Comparison of ENCODE assay signal across 9 mouse cellular contexts in the genomic region with DNA sequence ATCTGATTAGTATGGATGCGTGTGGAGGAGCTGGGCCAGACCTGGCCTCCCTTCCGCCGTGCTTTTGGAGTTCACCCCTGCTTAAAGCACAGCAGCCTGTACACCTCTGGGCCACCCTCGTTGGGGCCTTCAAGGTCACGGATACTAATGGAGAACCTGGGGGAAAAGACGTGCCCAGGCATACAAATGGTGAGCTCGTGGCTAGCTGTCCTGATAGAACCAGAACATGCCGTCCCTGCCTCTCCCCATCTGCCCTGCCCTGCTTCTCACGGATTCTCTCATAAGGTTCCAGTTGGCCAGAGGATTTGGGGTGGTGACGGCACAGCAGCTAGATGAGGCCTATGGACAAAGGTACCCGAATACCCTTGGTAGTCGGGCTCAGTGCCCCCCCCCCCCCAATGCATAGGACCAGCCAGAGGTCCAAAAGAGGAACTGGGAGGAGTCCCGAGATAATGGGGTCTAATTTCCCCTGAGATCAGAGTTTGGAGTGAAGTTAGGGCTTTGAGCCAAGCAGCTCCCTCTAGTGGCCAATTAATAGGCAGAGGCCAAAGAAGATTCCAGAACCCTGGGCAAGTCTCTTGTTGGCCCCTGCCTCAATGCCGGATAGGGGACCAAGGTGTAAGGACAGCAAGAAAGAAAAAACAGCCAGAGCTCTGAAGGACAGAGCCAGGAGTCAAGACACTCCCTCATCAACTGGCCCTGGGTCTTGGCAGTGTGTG. TPM values are rescaled to one million over a fixed set of nuclear protein-coding genes. Genes with fewer than 3 reads are reported as not detected.
DNase-seq lines count a peak whose midpoint lies in the region; ATAC-seq and TF ChIP-seq lines count a peak whose summit lies in the region.
"Had no signal": no experiment of that assay in that cellular context is flagged by ENCODE, and none has a peak within 500 bp of the region (broad histone marks: within the 10 kb centered on the region; RNA-seq: fewer than 3 reads in every experiment).

No protein-coding gene starts in this region.

- WGBS in hindbrain, postnatal 0 days, result 68% methylated on average over 14 of the region's 14 CpGs
- WGBS in small intestine, adult 2 months, result 52% methylated on average over 14 of the region's 14 CpGs

- no peaks in the 10 kb centered on the region for H3K9me3 ChIP-seq in hindbrain, postnatal 0 days (ENCODE audit: low read length)

- no peak overlapping the region for H3K4me3 ChIP-seq in left cerebral cortex, adult 2 months
- no peak overlapping the region for H3K4me3 ChIP-seq in hindbrain, postnatal 0 days (ENCODE audit: low read length)
- no peak overlapping the region for H3K4me3 ChIP-seq in small intestine, adult 2 months (ENCODE audit: low read depth, low read length)

- ATAC-seq in hindbrain, postnatal 0 days, result no peak

- no peak overlapping the region for H3K9ac ChIP-seq in hindbrain, postnatal 0 days (replicated peaks; ENCODE audit: low read length)

- 0 out of 2 replicates have a peak, but pooled peaks cover 9% of the 10 kb centered on the region for H3K4me1 ChIP-seq in hindbrain, postnatal 0 days (ENCODE audit: insufficient read depth, low read length)
- peaks cover 11% of the 10 kb centered on the region for H3K4me1 ChIP-seq in small intestine, adult 2 months (ENCODE audit: control insufficient read depth, insufficient read depth, insufficient read length, low read length)

- no peak overlapping the region for H3K27ac ChIP-seq in left cerebral cortex, adult 2 months
- peak overlapping the region; percentile 8; the same call in 1 of the 2 replicates for H3K27ac ChIP-seq in hindbrain, postnatal 0 days
- no peak overlapping the region for H3K27ac ChIP-seq in small intestine, adult 2 months (ENCODE audit: insufficient read depth, low read depth, low read length)

- H3K36me3 ChIP-seq in hindbrain, postnatal 0 days (ENCODE audit: insufficient read depth, low read length), result no peaks in the 10 kb centered on the region
- peaks cover 19% of the 10 kb centered on the region for H3K36me3 ChIP-seq in small intestine, adult 2 months (ENCODE audit: control insufficient read depth, insufficient read depth, low read length)

- TF ChIP-seq CTCF in left cerebral cortex, adult 2 months (IDR thresholded peaks at IDR 0.05), result peak; percentile 73
- peak; percentile 79 for TF ChIP-seq CTCF in hindbrain, postnatal 0 days (IDR thresholded peaks at IDR 0.05; ENCODE audit: low read depth)
- peak; percentile 80; the same call in 1 of the 2 replicates for TF ChIP-seq CTCF in small intestine, adult 2 months (IDR thresholded peaks at IDR 0.05; ENCODE audit: extremely low read depth, insufficient read length, insufficient replicate concordance, low read depth, low read length)

- DNase-seq in adrenal gland, postnatal 10 days, result peak; percentile 55
- DNase-seq in adrenal gland, postnatal 4 days (ENCODE audit: low spot score in 2 of 2), result no peak
- no peak for DNase-seq in left cerebral cortex, adult 2 months (ENCODE audit: extremely low spot score in 1 of 2, low spot score in 2 of 2)
- no peak for DNase-seq in left cerebral cortex, adult 11 months (ENCODE audit: low spot score)
- peak; percentile 79 for DNase-seq in R1 (ENCODE audit: low read depth, low spot score)
- DNase-seq in hindbrain, postnatal 0 days (ENCODE audit: low spot score), result peak; percentile 81
- no peak for DNase-seq in ovary, postnatal 10 days (ENCODE audit: low spot score)

- intact Hi-C loops in left cerebral cortex, adult 2 months (cut with DNase I), result loop anchor here (5.0 kb wide), 1 partner anchor 112 kb away; no protein-coding TSS in a partner anchor

- no peak overlapping the region for H3K4me2 ChIP-seq in hindbrain, postnatal 0 days (ENCODE audit: low read depth, low read length)

- TF ChIP-seq POLR2A in small intestine, adult 2 months (IDR thresholded peaks at IDR 0.05; ENCODE audit: low read depth, low read length), result no peak

- no peaks in the 10 kb centered on the region for H3K27me3 ChIP-seq in hindbrain, postnatal 0 days (ENCODE audit: insufficient read depth, low read length)
- no peaks in the 10 kb centered on the region for H3K27me3 ChIP-seq in small intestine, adult 2 months (ENCODE audit: control insufficient read depth, insufficient read depth, low read length)

RNA-seq across cellular contexts. Expression of a gene that starts 17.1 kb away (rescaled TPM):
- 10 to 100 TPM; 10.2 to 24.1 TPM for total RNA-seq in adrenal gland, postnatal 10 days (2021)
- 10 to 100 TPM in 1 of 2 experiments, 1 to 10 TPM in 1; 8.1 to 12.1 TPM for total RNA-seq in adrenal gland, postnatal 4 days (2021)
- 10 to 100 TPM; 12.4 to 14.6 TPM for total RNA-seq in left cerebral cortex, adult 2 months (2021)
- 36.7 and 49.7 TPM in 2 replicates for total RNA-seq in hindbrain, postnatal 0 days (2014; rRNA removed)
- 27.4 and 29.6 TPM in 2 replicates for polyA plus RNA-seq in hindbrain, postnatal 0 days (2015; fragmentation: Nextera tagmentation; extraction: Ambion mirVana)
- polyA plus RNA-seq in small intestine, adult 2 months (2012; rRNA removed), result 0.20 and 1.0 TPM in 2 replicates

RNA-seq across cellular contexts. Expression of a gene that starts 30.2 kb away (rescaled TPM):
- total RNA-seq in adrenal gland, postnatal 10 days (2021), result 1 to 10 TPM in 1 of 2 experiments, under 1 TPM in 1; 0.94 to 5.1 TPM
- 10 to 100 TPM in 1 of 2 experiments, 1 to 10 TPM in 1; 2.0 to 17.3 TPM for total RNA-seq in adrenal gland, postnatal 4 days (2021)
- not detected for total RNA-seq in left cerebral cortex, adult 2 months (2021)
- 0.58 and 1.1 TPM in 2 replicates for total RNA-seq in hindbrain, postnatal 0 days (2014; rRNA removed)
- 1.6 and 1.7 TPM in 2 replicates for polyA plus RNA-seq in hindbrain, postnatal 0 days (2015; fragmentation: Nextera tagmentation; extraction: Ambion mirVana)
- polyA plus RNA-seq in small intestine, adult 2 months (2012; rRNA removed), result 0.25 and 3.3 TPM in 2 replicates

RNA-seq across cellular contexts. Expression of a gene that starts 43.7 kb away (rescaled TPM):
- total RNA-seq in adrenal gland, postnatal 10 days (2021), result 10 to 100 TPM; 18.5 to 23.2 TPM
- 10 to 100 TPM; 26.0 to 35.2 TPM for total RNA-seq in adrenal gland, postnatal 4 days (2021)
- 1 to 10 TPM; 8.9 to 9.3 TPM for total RNA-seq in left cerebral cortex, adult 2 months (2021)
- 13.1 and 16.8 TPM in 2 replicates for total RNA-seq in hindbrain, postnatal 0 days (2014; rRNA removed)
- 2.9 and 3.3 TPM in 2 replicates for polyA plus RNA-seq in hindbrain, postnatal 0 days (2015; fragmentation: Nextera tagmentation; extraction: Ambion mirVana)
- 46.7 and 189 TPM in 2 replicates for polyA plus RNA-seq in small intestine, adult 2 months (2012; rRNA removed)

RNA-seq across cellular contexts. Expression of a gene that starts 58.8 kb away (rescaled TPM):
- total RNA-seq in adrenal gland, postnatal 10 days (2021), result not detected
- total RNA-seq in adrenal gland, postnatal 4 days (2021), result not detected
- 1 to 10 TPM in 1 of 2 experiments, not detected in 1; 1.6 TPM for total RNA-seq in left cerebral cortex, adult 2 months (2021)
- not detected in 2 replicates for total RNA-seq in hindbrain, postnatal 0 days (2014; rRNA removed)
- 1.4 TPM in 1 of 2 replicates, not detected in the other for polyA plus RNA-seq in hindbrain, postnatal 0 days (2015; fragmentation: Nextera tagmentation; extraction: Ambion mirVana)
- not detected in 2 replicates for polyA plus RNA-seq in small intestine, adult 2 months (2012; rRNA removed)
- polyA plus RNA-seq: gonadal fat pad, adult 2 months had no signal

Comparison
In these comparisons a context has a peak if more than half of its experiments do, and no peak if none do; other contexts are left out.
1. DNase-seq: peak in adrenal gland, postnatal 10 days (single experiment), R1 (single experiment) and hindbrain, postnatal 0 days (single experiment); none in adrenal gland, postnatal 4 days (0 of 2), left cerebral cortex, adult 2 months (0 of 2), left cerebral cortex, adult 11 months (single experiment) and ovary, postnatal 10 days (single experiment).
2. Peak in every context shown above with its lines, with median percentiles within 50 percentile points of each other: CTCF ChIP-seq.